Mouse (Mus musculus): ENCODE data around the gene Olfr147.
"Not testable (repeated sequence)": the region's sequence is repeated elsewhere in the genome, so short reads cannot be mapped to it uniquely, and the experiment has no call there.

Olfr147 gene

GRCm38 (mm10) chr9:38401398-38401797, at the start of gene Olfr147:
Olfr147 (plus strand) TSS chr9:38401698.
- no peak for DNase-seq (ENCODE audit: low spot score in 2 of 2)

DNA sequence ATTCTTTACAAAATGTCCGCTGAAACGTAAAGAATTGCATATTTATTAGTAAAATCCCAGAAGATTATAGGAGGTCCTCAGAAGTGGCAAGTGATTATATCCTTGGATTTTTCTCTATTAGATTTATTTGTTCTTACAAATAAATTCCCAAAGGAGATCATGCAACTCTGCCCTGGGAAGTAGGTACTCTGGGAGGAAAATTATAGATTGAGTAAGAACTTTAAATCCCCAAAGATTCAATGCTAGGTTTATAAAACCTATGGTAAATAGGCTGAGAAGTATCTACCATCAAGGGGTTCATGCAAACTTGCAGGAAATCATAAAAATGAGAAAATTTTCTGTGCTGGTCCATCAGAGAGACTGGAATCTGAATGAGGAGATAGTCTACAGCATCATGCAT, 34.9 kb upstream of the Olfr147 start, which contains the start of gene Olfr250:
TSS of gene Olfr250 (plus strand) at position 301 of the 400 bp plus-strand sequence.
- DNase-seq (ENCODE audit: low spot score in 2 of 2): no peak

DNA sequence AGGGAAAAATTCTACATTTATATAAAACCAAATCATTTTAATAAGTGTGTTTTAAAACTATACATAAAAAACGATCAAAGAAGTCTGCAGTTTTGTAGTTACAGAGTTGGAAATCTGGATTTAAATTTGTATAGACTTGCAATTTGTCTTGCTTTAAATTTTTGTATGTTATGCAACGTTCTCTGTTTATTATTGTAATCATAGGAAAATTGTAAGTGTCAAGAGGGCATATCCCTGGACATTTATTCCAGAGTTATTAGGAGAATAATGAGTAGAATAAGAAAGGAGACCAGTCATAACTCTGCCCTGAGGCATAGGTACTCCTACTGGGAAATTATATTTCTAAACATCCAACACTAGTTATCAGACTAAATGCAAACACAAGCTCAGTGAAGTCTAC, 24.7 kb upstream of the Olfr147 start, which contains the start of gene Olfr251:
TSS of gene Olfr251 (plus strand) at position 301 of the 400 bp plus-strand sequence.
- DNase-seq (ENCODE audit: low spot score in 2 of 2): no peak

GRCm38 (mm10) chr9:38407502-38407901, 6.0 kb downstream of the Olfr147 start:
- DNase-seq (ENCODE audit: low spot score in 2 of 2): not testable (repeated sequence)

DNA sequence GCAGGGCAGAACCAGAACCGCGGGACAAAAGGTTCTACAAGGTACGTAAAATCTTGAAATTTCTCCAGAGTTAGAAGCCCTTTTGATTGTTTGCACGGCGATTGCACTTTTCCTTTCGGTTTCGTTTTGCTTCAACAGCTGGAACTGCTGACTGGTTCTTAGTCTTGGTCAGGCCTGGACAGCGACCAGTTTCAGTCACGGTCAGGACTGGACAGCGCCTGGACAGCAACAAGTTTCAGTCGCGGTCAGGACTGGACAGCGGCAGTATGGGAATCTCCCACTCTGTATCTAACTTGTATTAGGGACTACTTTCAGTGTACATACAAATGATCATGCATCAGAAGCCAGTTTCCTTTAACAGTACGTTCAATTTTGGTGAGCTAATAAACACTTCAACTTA, 12.0 kb downstream of the Olfr147 start:
- not testable (repeated sequence) for DNase-seq (ENCODE audit: low spot score in 2 of 2)

- no peak for DNase-seq (ENCODE audit: low spot score in 2 of 2)
Measured at GRCm38 (mm10) chr9:38423801-38424200, 22.3 kb downstream of the Olfr147 start.

- no peak for DNase-seq (ENCODE audit: low spot score in 2 of 2)
Measured at GRCm38 (mm10) chr9:38427026-38427425, 25.5 kb downstream of the Olfr147 start.

GRCm38 (mm10) chr9:38429155-38429554, 27.7 kb downstream of the Olfr147 start, which contains the start of gene Olfr901:
Olfr901 (plus strand) TSS chr9:38429455.
- no peak for DNase-seq (ENCODE audit: low spot score in 2 of 2)

DNA sequence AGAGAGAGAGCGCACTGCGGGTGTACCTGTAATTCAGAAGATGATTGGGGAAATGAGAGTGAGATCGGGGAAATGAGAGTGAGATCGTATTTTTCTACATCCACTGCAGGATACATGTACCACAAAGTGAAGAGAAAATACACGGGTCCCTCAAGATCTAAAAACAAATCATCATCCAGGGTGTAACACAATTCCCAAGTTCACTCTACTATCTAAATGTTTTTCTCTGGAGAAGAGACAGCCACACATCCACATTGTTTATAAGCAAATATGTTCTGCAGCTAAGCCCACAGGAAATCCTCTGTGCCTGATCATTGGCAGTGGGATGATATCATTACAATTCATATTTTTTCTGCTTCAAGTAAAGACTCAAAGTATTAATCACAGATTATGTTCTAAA, 45.9 kb downstream of the Olfr147 start, which contains the start of gene Olfr902:
TSS of gene Olfr902 (plus strand) at position 301 of the 400 bp plus-strand sequence.
- no peak for DNase-seq (ENCODE audit: low spot score in 2 of 2)
